Mouse (Mus musculus) inflammation-experienced regulatory T-cells, adult 6 months (primary cell): ENCODE results near the gene A230050P20Rik. TPM values are rescaled to one million over a fixed set of nuclear protein-coding genes. Genes with fewer than 3 reads are reported as not detected.
"Not testable (repeated sequence)": the region's sequence is repeated elsewhere in the genome, so short reads cannot be mapped to it uniquely, and the experiment has no call there.

Experiments
- ATAC-seq: one replicate; pipeline ENCODE4 v1.8.0; 2017
- polyA plus RNA-seq, 3 experiments: library from polyadenylated mRNA; unstranded; fragments of 100-300 nt; shearing (Covaris generic); gene quantifications; one replicate each; pipeline ENCODE4 v1.2.1; 2017

The A230050P20Rik gene
- polyA plus RNA-seq, result 10 to 100 TPM in 2 of 3 experiments, 1 to 10 TPM in 1; 9.9 to 16.8 (median 14.3) TPM

DNA sequence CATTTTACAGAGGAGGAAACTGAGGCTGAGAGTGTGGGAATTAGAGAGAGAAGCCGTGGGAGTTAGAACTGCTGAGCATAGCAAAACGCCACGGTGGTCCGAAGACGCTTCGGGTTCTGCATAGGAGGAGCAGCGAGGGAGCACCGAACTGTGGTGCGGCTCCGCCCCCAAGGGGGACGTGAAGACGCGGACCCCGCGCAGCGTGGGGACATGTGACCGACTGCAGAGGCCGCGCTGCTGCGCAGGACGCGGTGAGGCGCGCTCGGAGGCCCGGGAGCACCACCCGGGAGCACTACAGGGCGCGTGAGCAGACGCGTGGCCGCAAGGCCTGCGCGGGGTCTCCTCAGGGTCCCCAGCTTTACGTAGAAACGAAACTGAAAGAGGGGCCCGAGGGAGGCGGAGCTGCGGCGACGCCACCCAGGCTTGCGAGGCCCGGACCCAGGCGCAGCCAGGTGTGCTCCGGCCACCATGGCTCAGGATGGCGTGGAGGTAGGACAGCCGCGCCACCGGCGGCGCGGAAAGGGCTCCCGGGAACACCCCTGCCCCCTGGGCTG, at the start of gene A230050P20Rik:
Gene A230050P20Rik (plus strand): TSS at position 195 of the 554 bp plus-strand sequence.
- peak; percentile 69 for ATAC-seq

GRCm38 (mm10) chr9:20820001-20820400, 48.4 kb upstream of the A230050P20Rik start:
- ATAC-seq, result no peak

DNA sequence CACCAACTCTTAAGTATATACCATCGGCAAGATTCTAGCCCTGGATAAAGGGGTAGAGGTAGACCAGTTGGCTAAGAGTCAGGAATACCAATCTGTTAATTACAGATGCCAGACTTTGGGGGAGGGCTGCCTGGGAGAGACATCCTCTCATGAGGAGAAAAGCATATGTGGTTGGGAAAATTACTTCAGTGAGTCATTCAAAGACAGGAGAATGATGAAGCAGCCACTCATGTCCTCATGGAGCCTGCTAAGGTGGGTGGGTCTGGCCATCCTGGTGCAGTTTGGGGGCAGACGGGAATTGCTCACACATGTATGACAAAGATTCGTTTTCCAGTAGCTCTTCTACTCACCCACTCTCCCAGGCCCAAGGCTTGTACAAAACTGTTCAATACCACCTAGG, 45.6 kb upstream of the A230050P20Rik start:
- no peak for ATAC-seq

DNA sequence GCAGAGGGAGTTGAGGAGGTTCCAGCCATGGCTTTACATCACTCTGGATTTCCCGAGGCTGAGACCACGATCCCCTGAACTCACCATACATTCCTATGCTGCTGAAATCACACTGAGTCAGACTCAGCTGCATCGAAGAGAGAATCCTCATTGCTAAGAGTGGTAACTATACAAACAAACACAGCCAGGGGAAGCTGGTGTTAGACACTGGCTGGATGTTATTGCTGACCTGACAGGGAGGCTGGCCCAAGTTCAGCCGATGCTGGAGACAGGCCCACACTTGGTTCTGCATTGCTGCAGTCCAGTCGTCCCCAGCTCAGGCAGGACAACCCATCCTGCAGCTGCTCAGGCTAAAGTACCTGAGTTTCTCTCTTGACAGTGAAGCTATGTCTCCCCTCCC, 42.7 kb upstream of the A230050P20Rik start:
- no peak for ATAC-seq

DNA sequence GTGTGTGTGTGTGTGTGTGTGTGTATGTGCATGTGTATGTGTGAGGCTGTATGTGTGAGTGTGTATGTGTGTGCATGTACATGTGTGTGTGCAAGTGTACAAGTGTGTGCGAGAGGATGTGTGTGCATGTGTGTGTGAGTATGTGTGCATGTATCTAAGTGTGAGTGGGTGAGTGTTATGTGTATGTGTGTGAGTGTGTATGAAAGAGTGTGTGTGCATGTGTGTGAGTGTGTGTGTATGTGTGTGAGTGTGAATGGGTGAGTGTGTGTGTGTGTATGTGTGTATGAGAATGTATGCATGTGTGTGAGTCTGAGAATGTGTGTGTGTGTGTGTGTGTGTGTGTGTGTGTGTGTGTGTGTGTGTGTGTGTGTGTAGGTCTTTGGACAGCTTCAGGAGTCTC, 40.3 kb upstream of the A230050P20Rik start:
- ATAC-seq, result no peak

- no peak for ATAC-seq
Observed at GRCm38 (mm10) chr9:20830901-20831643, 37.4 kb upstream of the A230050P20Rik start.

- ATAC-seq, result no peak
Observed at GRCm38 (mm10) chr9:20834881-20835280, 33.6 kb upstream of the A230050P20Rik start.

DNA sequence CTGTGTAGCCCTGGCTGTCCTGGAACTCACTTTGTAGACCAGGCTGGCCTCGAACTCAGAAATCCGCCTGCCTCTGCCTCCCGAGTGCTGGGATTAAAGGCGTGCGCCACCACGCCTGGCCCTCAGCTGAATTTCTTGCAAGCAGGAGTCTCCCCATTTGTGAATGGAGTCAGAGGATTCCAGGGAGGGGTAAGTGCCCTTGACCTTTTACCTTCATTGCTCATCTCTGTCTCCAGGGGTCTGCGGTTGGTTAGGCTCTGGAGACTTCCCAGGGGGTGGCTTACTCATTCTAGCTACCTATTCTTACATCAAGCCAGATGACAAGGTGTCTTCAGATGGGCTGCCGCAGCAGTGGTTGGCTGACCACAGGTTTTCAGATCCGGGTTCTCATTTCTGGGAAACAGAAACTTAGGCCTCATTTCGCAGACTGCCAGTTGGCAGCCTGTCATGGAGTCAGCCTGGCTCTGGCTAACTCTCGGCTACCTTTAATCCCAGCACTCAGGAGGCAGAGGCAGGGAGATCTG, 32.9 kb upstream of the A230050P20Rik start:
- ATAC-seq, result not testable (repeated sequence)

- ATAC-seq, result no peak
Observed at GRCm38 (mm10) chr9:20837184-20837947, 31.1 kb upstream of the A230050P20Rik start.

DNA sequence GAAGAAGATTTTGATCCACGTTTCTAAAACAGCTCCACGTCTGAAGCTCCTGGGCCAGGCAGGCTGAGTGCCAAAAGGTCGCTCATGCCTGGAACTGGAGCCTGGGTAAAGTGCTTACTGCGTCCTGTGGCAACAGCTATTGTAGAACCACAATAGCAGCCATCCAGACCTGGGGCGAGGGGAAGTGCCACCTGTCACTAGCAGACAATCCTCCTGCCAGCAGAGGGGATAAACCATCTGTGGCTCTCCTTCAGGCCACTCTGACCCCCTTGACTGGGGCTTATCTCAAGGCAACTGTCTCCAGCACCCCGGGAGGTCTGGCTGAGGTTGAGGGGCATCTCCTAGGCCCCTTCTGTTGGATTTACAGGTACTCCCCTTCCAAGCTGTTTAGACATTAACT, 29.5 kb upstream of the A230050P20Rik start:
- ATAC-seq, result no peak

DNA sequence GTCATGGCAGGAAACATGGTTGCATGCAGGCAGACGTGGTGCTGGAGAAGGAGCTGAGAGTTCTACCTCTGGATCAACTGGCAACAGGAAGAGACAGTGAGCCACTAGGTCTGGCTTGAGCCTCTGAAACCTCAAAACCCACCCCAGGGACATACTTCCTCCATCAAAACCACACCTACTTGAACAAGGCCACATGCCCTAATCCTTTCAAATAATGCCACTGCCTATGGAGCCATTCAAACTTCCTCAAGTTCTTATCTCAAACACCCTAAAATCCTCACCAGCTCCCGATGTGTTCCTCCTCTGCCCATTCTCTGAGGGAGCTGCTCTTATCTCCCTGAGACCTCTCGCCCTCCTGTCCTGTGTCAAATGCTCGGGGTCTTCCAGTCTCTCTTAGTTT, 26.2 kb upstream of the A230050P20Rik start:
- no peak for ATAC-seq

- ATAC-seq, result no peak
Observed at GRCm38 (mm10) chr9:20842670-20843069, 25.8 kb upstream of the A230050P20Rik start.

DNA sequence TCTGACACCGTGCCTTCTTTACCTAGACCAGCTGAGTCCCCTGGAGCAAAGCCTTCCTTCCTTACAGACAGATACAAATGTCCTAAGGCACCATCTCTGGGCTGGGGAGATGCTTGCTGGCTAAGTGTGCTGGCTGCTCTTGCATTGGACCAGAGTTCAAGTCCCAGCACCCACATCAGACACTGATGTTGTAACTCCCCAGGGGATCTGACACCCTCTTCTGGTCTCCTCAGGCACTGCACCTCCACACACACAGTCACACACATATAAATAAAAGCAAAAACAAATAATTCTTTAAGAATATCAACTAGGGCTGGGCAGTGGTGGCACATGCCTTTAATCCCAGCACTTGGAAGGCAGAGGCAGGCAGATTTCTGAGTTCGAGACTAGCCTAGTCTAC, 18.3 kb upstream of the A230050P20Rik start:
- ATAC-seq, result no peak

- no peak for ATAC-seq
Observed at GRCm38 (mm10) chr9:20857131-20857530, 11.3 kb upstream of the A230050P20Rik start.

DNA sequence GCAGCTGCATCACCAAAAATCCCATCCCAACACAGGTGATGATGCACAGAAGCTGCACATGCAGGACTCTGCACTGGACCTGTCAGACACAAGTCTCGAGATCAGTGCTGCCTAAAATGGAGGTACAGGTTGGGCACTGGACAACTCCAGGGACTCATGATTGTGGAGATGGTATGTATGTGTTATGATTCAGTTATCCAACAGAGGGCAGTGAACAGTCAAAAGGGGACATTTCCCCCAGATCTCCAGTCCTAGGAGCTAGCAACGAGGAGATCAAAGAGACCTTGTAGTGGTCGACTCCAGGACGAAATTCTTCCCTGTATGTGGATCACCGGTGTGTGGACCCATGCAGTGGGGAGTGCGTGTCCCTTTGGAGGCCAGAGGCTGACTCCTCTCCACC, 8.5 kb upstream of the A230050P20Rik start:
- no peak for ATAC-seq

DNA sequence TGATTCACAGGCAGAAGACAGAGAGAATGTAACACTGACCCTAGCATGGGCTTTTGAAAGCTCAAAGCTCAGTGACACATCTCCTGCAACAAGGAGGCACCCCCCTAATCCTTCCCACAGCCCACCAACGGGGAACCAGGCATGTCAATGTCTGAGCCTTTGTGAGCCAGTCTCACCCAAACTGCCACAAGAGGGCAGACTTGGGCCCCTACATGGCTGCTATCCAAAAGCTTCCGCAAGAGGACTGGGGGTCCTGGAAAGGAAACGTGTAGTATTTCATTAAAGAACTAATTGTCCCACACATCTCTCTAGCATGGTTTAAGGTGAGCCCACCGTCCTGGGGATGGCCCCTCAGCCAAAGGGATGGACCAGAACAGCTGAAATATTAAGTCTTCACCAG, 6.6 kb upstream of the A230050P20Rik start:
- ATAC-seq, result peak; percentile 41

GRCm38 (mm10) chr9:20862225-20862624, 6.2 kb upstream of the A230050P20Rik start:
- no peak for ATAC-seq

- ATAC-seq, result no peak
Observed at GRCm38 (mm10) chr9:20866879-20867278, 1.6 kb upstream of the A230050P20Rik start.

DNA sequence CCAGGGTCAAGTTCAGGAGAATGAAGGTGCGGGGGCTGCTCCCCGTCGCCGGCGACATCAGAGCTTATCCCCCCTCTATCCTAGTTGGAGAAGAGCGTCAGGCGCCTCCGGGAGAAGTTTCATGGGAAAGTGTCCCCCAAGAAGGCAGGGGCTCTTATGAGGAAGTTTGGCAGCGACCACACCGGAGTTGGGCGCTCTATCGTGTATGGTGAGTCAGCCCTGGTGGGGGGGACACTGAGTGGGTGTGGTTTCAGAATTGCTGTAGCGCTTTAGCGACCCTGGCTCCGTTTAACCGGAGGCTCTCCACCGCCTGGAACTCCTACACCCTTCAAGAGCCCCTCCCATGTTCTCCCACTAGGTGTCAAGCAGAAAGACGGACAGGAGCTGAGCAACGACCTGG, 804 bp downstream of the A230050P20Rik start:
- ATAC-seq, result no peak

DNA sequence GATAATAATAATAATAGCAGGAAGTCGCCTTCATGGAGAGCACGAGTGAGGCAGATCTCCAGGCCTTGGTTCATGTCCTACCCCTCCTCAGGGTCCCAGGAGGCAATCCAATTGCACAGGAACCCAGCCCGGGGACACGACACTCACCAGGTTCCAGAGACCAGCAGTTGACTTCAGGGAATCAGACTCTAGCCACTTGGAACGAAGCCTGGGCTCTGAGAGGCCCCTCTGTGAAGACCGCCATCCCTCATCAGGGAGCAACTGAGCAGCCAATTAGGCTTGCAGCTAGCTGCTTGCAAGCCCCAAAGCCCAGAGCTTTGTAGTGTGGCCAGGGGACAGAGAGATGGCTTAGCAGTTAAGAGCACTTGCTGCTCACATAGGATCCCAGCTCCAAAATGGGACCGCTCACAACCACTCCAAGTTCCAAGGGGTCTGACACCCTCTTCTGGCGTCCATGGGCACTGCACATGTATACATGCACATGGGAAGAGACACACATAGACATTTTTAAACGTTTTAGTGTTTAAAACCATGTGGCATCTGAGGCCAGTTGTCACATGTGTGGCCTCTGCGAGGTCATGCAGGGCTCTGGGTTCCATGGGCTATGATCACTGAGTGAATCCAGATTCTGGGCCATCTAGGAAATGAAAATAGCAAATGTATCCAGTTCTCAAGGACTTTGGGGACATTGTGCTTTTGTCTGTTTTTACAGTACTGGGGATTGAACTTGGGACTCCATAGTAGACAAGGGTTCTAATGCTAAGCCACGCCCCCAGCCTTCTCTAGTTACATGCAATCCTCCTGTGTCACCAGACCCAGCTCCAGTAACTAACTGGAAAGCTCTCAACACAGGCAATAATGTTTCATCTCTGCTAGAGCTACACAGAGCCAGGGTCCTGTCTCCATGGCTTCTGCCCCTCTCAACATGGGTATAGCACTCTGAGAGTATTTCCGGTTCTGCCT, 2.0 kb downstream of the A230050P20Rik start:
- ATAC-seq, result no peak

GRCm38 (mm10) chr9:20872991-20873390, 4.5 kb downstream of the A230050P20Rik start:
- no peak for ATAC-seq

DNA sequence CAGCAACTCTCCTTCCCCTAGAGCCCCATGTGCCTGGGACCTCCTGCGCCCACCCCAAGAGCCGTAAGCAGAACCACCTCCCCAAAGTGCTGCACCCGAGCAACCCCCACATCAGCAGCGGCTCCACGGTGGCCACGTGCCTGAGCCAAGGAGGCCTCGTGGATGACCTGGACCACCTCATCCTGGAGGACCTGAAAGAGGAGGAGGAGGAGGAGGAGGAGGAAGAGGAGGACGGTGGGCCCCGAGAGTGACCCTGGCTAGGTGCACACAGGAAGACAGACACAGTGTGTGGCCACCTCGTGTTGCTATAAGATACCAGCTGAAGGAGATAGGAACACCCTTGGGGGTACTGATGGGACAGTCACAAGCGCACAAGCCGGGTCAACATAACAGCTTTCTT, 5.1 kb downstream of the A230050P20Rik start:
- ATAC-seq, result no peak
